Mouse (Mus musculus): ENCODE data around the gene Tgfb1.

DNA sequence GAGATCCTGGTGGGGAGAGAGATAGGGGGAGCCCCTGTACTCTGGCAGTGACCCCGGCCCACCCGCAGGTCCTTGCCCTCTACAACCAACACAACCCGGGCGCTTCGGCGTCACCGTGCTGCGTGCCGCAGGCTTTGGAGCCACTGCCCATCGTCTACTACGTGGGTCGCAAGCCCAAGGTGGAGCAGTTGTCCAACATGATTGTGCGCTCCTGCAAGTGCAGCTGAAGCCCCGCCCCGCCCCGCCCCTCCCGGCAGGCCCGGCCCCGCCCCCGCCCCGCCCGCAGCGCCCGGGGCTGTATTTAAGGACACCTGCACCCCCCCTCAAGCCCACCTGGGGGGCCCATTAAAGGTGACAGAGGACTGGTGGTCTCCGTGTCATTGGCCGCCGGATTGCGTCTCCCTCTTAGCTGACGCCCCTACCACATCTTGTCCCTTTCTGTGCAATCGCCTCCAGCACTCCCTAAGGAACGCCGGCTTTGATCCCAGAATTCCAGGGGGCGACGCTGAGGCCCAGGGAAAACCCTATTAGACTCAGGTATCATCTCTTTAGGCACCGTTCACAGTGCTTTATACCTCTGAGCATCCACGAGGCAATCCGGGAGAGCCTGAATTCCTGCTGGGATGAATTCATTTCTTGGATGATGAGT is 18.0 kb downstream of the Tgfb1 start:
- TF ChIP-seq POLR2A (IDR thresholded peaks at IDR 0.05; ENCODE audit: borderline replicate concordance, control insufficient read depth, low read depth, low read length) (no peak), CTCF (IDR thresholded peaks at IDR 0.05; ENCODE audit: control insufficient read depth, insufficient read depth, low read length) (no peak)
